Mouse (Mus musculus) midbrain, embryonic 16.5 days (tissue): ENCODE results near the gene Pqlc3. TPM values are rescaled to one million over a fixed set of nuclear protein-coding genes. Genes with fewer than 3 reads are reported as not detected.

Experiments used
- ATAC-seq: fragments of 200-750 bp; cut with Nextera tagmentation; 2 replicates; pipeline ENCODE4 v1.8.0; 2017; ENCODE audit warnings: moderate TSS enrichment
- H3K27ac ChIP-seq: fragments of 300-500 bp; sonication (generic); 2 replicates; pipeline ENCODE4 v1.5.1; 2014; ENCODE audit warnings: mild to moderate bottlenecking, low read length, mixed read lengths
- H3K27me3 ChIP-seq: fragments of 300-500 bp; sonication (generic); 2 replicates; pipeline ENCODE4 v1.6.1; 2014; ENCODE audit warnings: low read depth, low read length, mixed read lengths; ENCODE audit not compliant: control insufficient read depth, insufficient read depth
- H3K36me3 ChIP-seq: fragments of 300-500 bp; sonication (generic); 2 replicates; pipeline ENCODE4 v1.6.1; 2014; ENCODE audit warnings: mild to moderate bottlenecking, low read length, moderate library complexity, mixed read lengths; ENCODE audit not compliant: control insufficient read depth, insufficient read depth
- H3K4me1 ChIP-seq: fragments of 300-500 bp; sonication (generic); 2 replicates; pipeline ENCODE4 v1.6.1; 2014; ENCODE audit warnings: mild to moderate bottlenecking, low read length, mixed read lengths; ENCODE audit not compliant: control insufficient read depth, insufficient read depth
- H3K4me2 ChIP-seq: fragments of 300-500 bp; sonication (generic); 2 replicates; pipeline ENCODE4 v1.6.1; 2014; ENCODE audit warnings: mild to moderate bottlenecking, low read length, mixed read lengths
- H3K4me3 ChIP-seq: fragments of 300-500 bp; sonication (generic); 2 replicates; pipeline ENCODE4 v1.5.1; 2014; ENCODE audit warnings: low read depth, mild to moderate bottlenecking, low read length, moderate library complexity, mixed read lengths
- H3K9ac ChIP-seq: fragments of 300-500 bp; sonication (generic); 2 replicates; pipeline ENCODE4 v1.6.1; 2014; ENCODE audit warnings: low read depth, low read length, mixed read lengths
- H3K9me3 ChIP-seq: fragments of 300-500 bp; sonication (generic); replicated peaks from 2 replicates; pipeline ENCODE4 v1.6.1; 2014; ENCODE audit warnings: mild to moderate bottlenecking, low read length, mixed read lengths; ENCODE audit not compliant: control insufficient read depth, poor library complexity, severe bottlenecking
- WGBS: fragments of 180-500 bp; shearing (Covaris S2); extraction: QIAGEN DNeasy Blood & Tissue Kit; methylation state at CpG from one replicate; pipeline ENCODE4 v1.1.7; 2014; 5-methylcytosine and 5-hydroxymethylcytosine counted together
- polyA plus RNA-seq: library from polyadenylated mRNA; unstranded; fragments of >200 nt; fragmentation: Nextera tagmentation; extraction: Ambion mirVana; gene quantifications from 2 replicates; pipeline ENCODE4 v1.2.1, GENCODE M21; 2015

The Pqlc3 gene
- polyA plus RNA-seq, 1 experiment from 2014 or later, result 1.3 TPM

GRCm38 (mm10) chr12:16994291-16994690 lies 5.9 kb downstream of the Pqlc3 start:
- ATAC-seq, result no peak
- Histone ChIP-seq H3K27ac (no peak overlapping the region), H3K9ac (no peak overlapping the region), H3K4me2 (no peak overlapping the region), H3K4me1 (peaks cover 4% of the 10 kb centered on the region; the same call in 1 of the 2 replicates), H3K36me3 (no peaks in the 10 kb centered on the region), H3K27me3 (peaks cover 16% of the 10 kb centered on the region), H3K9me3 (no peaks in the 10 kb centered on the region), H3K4me3 (no peak overlapping the region)
- WGBS, result 86% methylated on average over 2 of the region's 2 CpGs

DNA sequence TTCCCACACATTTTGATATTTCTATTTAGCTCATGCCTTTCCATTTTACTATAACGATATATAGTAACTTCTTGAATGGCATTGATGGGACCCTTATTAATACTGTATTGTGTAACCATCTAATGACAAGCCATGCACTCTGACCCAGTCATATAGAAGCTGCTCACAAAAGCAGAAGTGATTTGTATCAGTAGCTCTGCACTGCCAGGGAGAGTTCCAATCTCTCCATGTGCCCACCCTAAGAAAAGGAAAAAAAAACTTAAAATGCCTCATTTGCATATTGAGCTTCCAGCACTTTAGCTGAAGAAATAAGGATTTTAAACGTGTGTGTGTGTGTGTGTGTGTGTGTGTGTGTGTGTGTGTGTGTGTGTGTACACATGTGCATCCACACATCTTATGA lies 7.9 kb downstream of the Pqlc3 start:
- Histone ChIP-seq H3K4me3 (no peak overlapping the region), H3K9ac (no peak overlapping the region), H3K9me3 (no peaks in the 10 kb centered on the region), H3K27ac (no peak overlapping the region), H3K27me3 (no peaks in the 10 kb centered on the region), H3K4me1 (no peaks in the 10 kb centered on the region), H3K4me2 (no peak overlapping the region), H3K36me3 (no peaks in the 10 kb centered on the region)
- ATAC-seq, result no peak
- WGBS, result 83% methylated on average over 2 of the region's 2 CpGs

GRCm38 (mm10) chr12:16991376-16991775 lies 8.8 kb downstream of the Pqlc3 start:
- WGBS, result 64% methylated on average over 2 of the region's 2 CpGs
- Histone ChIP-seq H3K9me3 (no peaks in the 10 kb centered on the region), H3K4me1 (no peaks in the 10 kb centered on the region), H3K36me3 (no peaks in the 10 kb centered on the region), H3K27ac (no peak overlapping the region), H3K4me2 (no peak overlapping the region), H3K4me3 (no peak overlapping the region), H3K27me3 (no peaks in the 10 kb centered on the region), H3K9ac (no peak overlapping the region)
- no peak for ATAC-seq

DNA sequence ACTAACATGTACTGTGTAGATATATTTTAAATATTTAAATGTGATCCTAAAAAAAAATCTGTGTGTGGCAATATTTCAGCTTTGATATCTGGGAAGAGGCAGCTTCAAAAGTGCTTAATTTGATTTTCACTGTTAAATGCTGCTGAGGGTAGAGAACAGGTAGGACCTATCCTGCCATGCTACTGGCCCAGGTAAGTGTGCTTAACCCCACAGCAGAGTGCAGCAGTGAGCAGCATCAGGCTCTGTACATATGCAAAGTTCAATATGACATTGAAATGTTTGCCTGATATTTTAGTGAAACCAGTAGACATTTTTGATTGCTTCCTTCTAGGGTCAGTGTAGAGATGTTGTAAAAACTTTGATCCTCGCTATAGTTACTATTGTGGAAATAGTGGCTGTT lies 14.4 kb downstream of the Pqlc3 start:
- Histone ChIP-seq H3K9ac (no peak overlapping the region), H3K4me2 (no peak overlapping the region), H3K4me3 (no peak overlapping the region), H3K9me3 (no peaks in the 10 kb centered on the region), H3K27me3 (no peaks in the 10 kb centered on the region), H3K4me1 (no peaks in the 10 kb centered on the region), H3K27ac (no peak overlapping the region), H3K36me3 (peaks cover 13% of the 10 kb centered on the region)
- 90% methylated on average over 1 of the region's 1 CpGs for WGBS
- ATAC-seq, result no peak

- Histone ChIP-seq H3K4me3 (no peak overlapping the region), H3K36me3 (peaks cover 30% of the 10 kb centered on the region), H3K27me3 (no peaks in the 10 kb centered on the region), H3K4me1 (no peaks in the 10 kb centered on the region), H3K4me2 (no peak overlapping the region), H3K9ac (no peak overlapping the region), H3K27ac (no peak overlapping the region), H3K9me3 (no peaks in the 10 kb centered on the region)
- no peak for ATAC-seq
Measured at GRCm38 (mm10) chr12:16977120-16977519, 23.1 kb downstream of the Pqlc3 start.

GRCm38 (mm10) chr12:16966811-16967210 lies 33.4 kb downstream of the Pqlc3 start:
- Histone ChIP-seq H3K4me1 (no peaks in the 10 kb centered on the region), H3K36me3 (peaks cover 16% of the 10 kb centered on the region), H3K9ac (no peak overlapping the region), H3K9me3 (no peaks in the 10 kb centered on the region), H3K4me3 (no peak overlapping the region), H3K27me3 (no peaks in the 10 kb centered on the region), H3K4me2 (no peak overlapping the region), H3K27ac (no peak overlapping the region)
- no peak for ATAC-seq
- 95% methylated on average over 2 of the region's 2 CpGs for WGBS

DNA sequence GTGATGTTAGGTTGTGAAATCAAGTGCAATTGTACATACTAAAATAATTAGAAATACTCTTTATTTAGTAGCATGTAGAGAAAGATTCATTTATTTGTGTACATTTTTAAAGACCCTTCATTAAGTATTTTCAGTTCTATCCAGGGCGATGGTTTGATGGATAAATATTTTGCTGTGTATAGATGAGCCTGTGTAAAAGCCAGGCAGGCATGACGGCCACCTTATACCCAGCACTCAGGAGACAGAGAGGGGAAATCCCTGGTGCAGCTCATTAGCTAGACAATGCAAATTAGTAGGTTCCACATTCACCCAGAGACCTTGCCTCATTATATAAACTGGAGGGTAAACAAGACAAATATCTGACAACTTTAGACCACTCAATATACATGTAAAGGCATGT lies 36.9 kb downstream of the Pqlc3 start:
- 70% methylated on average over 2 of the region's 2 CpGs for WGBS
- Histone ChIP-seq H3K27ac (no peak overlapping the region), H3K9me3 (no peaks in the 10 kb centered on the region), H3K27me3 (no peaks in the 10 kb centered on the region), H3K9ac (no peak overlapping the region), H3K4me3 (no peak overlapping the region), H3K36me3 (peaks cover 18% of the 10 kb centered on the region), H3K4me2 (no peak overlapping the region), H3K4me1 (no peaks in the 10 kb centered on the region)
- no peak for ATAC-seq

GRCm38 (mm10) chr12:16958851-16959250 lies 41.4 kb downstream of the Pqlc3 start:
- ATAC-seq, result no peak
- Histone ChIP-seq H3K27me3 (no peaks in the 10 kb centered on the region), H3K4me1 (no peaks in the 10 kb centered on the region), H3K9ac (no peak overlapping the region), H3K36me3 (peaks cover 27% of the 10 kb centered on the region), H3K4me2 (no peak overlapping the region), H3K9me3 (no peaks in the 10 kb centered on the region), H3K4me3 (no peak overlapping the region), H3K27ac (no peak overlapping the region)
- WGBS, result 61% methylated on average over 1 of the region's 1 CpGs

DNA sequence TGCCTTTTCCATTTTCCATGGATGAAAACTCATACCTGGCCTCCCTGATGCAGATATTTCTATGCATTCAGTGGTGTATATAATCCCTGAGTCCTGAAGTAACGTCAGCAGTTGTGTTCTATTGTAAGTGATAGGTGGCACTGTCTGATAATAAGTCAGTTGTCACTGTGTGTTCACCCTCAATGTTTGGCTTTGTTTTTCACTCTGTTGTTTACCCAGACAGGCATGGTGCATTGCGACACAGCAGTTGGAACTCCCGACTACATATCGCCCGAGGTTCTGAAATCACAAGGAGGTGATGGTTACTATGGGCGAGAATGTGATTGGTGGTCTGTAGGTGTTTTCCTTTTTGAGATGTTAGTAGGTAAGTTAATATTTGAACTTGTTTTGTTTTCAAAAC lies 52.0 kb downstream of the Pqlc3 start:
- Histone ChIP-seq H3K36me3 (no peaks in the 10 kb centered on the region), H3K4me2 (no peak overlapping the region), H3K4me3 (no peak overlapping the region), H3K27me3 (no peaks in the 10 kb centered on the region), H3K27ac (no peak overlapping the region), H3K9ac (no peak overlapping the region), H3K9me3 (no peaks in the 10 kb centered on the region), H3K4me1 (no peaks in the 10 kb centered on the region)
- WGBS, result 92% methylated on average over 6 of the region's 6 CpGs
- ATAC-seq, result no peak

- H3K4me3 ChIP-seq, result no peak overlapping the region
- H3K9ac ChIP-seq, result no peak overlapping the region
- WGBS, result 71% methylated on average over 3 of the region's 3 CpGs
- no peaks in the 10 kb centered on the region for H3K9me3 ChIP-seq
- H3K4me1 ChIP-seq, result no peaks in the 10 kb centered on the region
- H3K4me2 ChIP-seq, result no peak overlapping the region
- ATAC-seq, result no peak
- H3K27me3 ChIP-seq, result no peaks in the 10 kb centered on the region
- H3K36me3 ChIP-seq, result no peaks in the 10 kb centered on the region
- no peak overlapping the region for H3K27ac ChIP-seq
Measured at GRCm38 (mm10) chr12:16941976-16942375, 58.2 kb downstream of the Pqlc3 start.
